Mouse (Mus musculus): Measurements from ENCODE around the gene Btg1.
A peak's percentile ranks its signal among the peaks of the same experiment; 100 is the strongest.

Gene Btg1

DNA sequence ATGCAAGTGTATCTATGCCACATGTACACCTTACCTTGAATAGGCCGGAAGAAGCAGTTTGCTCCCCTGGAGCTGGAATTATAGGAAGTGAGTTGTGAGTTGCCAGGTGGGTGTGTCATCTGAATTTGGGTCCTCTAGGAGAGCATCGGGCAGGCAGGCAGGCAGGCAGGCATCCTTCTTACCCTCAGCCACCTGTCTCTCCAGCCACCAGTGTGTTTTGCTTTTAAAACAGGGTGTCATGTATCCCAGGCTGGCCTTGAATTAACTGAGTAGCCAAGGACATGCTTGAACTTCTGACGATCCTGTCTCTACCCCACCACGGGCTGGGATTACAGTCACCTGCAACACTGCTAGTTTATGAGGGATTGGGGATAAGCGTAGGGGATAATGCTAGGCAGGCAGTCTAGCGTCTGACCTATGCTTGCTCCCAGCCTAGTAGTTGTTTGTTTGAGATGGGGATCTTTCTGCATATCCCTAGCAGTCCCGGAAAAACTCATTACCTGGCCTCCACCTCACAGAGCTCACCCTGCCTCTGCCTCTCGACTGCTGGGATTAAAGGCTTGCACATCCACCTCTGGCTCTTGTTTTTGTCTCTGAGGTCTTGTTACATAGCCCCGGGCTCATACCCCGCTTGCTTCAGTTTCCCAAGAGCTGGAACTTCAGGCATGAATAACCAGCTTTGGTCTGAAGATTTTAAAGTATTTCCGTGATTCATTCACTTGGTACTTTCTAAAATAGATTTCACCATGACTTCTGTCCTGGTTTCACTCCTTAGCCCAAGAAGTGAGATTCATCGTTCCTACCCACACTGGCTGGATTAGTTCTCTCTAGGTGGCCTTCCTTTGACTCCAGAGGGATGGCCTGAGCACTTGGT lies 15.7 kb downstream of the Btg1 start:
- no peak for DNase-seq

DNA sequence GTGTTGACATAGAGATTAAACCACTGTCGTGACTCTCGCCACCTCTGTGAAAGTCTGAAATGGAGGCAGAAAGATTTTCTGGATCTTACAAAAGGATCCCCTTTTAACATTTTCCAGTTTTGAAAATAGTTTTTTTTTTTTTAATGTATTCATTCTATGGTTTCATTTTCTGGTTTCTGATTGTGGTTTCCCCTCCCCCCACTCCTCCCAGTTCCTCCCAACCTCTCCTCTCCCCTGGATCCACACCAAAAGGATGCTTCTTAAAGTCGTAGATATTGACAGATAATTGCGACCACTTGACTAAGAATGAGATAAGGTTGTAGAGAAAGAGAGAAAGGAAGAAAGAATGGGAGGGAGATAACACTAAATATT lies 16.3 kb downstream of the Btg1 start:
- no peak for DNase-seq

DNA sequence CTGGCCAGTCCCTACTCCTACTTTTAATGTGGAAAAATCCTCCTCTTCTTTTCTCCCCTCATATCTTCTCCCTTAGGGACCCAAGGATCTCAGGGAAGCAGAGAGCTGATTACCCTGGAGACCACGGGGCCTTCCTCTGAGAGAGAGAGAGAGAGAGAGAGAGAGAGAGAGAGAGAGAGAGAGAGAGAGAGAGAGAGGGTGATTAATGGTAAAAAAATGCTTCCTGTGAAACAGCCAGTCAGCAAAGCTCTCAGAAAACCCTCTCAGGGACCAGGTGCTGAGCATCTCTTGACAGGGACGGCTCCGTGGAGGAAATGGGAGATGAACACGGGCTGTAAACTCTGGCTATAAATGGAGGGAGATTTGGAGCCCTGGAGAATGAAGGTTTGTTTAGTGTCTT lies 18.7 kb downstream of the Btg1 start:
- DNase-seq: no peak

DNA sequence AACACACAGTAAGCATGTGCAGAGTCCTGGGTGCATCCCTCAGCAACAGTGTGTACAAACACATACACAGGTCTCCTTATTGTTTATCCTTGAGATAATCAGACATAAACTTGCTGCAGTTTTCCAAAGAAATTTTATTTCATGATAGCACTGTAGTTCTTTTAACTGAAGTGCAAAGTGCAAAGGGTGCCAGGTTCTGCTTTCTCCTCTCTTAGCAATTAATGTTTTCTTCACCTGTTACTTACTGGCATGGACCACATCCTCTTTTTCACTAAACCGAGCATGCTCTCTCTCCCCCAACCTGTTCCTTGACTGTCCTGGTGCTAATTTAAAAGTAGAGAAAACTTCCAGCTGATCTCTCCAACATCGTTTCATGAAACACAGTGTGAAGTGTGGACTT lies 21.7 kb downstream of the Btg1 start:
- no peak for DNase-seq

DNA sequence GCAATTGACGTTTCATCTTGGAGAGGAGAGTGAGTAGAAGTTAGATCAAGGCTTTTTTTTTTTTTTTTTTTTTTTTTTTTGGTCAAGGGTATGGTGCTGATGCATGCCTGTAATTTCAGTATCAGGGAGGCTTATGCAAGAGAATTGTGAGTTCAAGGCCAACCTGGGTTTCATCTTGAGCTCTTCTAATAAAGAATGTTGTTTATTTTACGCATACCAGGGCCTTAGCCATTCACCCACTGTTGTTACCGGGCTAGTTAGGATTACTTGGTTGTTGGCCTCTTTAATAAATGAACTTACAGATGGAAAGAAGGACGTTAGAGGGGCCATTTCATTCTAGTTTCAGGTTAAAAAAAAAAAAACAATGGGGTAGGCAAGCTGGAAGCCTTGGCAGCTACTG lies 25.2 kb downstream of the Btg1 start:
- DNase-seq: no peak

DNA sequence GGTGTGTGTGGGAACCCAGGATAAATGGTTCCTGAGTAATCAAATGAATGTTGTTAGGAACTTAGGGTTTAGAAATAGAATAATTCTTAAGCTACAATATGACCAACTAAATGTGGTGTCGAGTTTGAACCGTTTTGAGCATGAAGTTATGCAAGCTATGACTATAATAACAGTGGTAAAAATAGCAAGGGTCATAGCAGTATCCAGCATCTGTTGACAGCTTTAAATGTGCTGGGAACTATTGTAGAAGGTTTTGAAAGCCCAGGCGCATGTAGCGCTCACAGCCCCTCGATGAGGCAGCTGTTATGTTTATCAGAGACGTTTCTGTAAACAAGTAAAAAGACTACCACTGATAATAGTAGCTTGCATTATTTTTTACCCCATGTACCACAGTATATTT lies 25.9 kb downstream of the Btg1 start:
- DNase-seq: no peak

DNA sequence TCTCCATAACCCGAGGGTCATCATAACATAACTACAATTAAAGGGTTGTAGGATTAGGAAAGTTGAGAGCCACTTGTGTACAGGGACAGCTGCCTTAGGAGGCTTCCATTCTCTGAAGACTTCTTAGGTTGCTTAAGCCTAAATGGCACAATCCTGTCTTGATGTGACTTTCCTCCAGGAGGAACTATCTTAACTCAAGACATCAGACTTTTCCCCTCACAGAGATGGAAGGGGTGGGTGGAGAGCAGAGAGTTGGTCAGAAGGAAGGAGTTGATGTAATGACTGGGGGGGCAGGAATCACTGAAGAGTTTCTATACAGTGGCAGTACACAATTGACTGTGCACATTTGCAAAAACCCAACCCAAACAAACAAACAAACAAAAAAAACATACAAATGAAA lies 28.4 kb downstream of the Btg1 start:
- DNase-seq: no peak

DNA sequence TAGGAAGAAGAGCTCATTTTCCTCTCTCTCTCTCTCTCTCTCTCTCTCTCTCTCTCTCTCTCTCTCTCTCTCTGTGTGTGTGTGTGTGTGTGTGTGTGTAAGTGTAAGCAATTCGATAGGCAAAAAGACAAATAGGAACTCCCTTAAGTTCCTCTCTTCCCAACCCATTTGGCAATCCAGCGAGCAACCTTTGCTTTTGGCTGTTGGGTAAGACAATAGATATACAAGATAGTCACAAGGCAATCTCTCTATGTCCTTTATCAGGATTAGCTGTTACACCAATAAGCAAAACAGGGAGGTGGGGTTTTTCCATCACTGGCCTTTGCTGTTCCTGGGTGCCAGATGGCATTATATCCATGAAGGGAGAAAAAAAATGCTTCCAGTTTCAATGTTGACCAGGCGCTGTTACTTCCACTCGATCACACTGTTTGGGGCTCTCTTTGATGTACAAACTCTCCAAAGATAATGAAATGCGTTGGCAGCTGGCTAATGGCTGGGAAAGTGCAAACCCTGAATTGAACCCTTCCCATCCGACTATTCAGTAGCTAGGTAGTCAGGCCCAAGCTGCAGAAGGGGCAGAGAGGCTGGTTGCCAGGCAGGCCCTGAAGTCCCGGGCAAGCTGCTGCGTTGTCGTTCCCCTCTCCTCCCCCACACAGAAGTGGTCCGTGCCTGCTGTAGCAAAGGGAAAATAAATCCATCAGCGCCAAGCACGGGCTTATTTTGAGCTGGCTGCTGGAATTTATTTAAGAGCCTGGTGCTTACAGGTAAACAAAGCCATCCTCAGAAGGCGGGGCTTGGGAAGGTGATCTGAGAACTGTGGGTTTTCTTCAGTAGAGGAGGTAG lies 29.4 kb downstream of the Btg1 start:
- DNase-seq: peak; percentile 26 to 49

DNA sequence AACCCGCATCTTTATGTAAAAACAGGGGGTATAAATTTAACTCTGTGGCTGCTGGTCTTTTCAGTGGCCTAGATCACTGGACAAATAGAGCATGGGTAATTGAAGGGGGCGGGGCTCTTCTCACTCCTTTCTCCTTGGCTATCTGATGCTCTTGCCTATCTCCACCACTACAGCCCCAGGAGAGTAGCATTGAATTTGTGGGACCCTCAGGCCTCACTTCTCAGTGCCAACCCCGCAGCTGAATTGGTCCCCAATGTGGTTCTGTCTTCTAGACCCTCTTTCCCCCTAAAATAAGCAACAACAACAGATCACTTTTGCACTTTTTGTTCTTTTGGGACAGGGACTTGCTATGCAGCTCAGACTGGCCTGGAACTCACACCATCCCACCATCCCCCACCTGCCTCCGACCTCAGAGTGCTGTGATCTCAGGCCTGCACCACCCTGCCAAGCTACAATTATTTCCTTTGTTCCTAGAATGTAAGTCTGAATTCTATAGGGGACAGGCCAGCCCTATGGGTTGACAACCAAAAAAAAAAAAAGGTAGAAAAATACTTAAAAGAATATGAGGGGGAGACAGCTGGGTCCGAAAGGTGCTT lies 30.2 kb downstream of the Btg1 start:
- no peak for DNase-seq

DNA sequence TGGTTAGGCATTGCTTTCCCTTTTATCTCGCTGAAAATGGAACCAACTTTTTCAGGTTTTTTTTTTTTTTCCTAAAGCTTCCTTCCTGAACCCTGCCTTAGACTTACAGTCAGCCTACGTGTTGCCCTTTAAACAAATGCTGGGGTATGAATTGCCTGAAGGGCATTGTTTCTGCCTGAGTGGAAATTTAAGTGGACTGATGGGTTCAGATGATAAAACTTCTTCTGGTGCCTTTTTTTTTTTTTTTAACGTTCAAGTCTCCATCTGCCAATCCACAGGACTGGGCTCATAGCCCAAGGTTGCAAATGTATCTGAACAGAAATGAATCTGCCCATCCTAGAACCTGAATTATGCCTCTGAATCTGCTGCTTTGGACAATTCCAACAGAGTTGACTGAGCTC lies 31.4 kb downstream of the Btg1 start:
- DNase-seq: peak in 1 of 2 experiments; percentile 28

DNA sequence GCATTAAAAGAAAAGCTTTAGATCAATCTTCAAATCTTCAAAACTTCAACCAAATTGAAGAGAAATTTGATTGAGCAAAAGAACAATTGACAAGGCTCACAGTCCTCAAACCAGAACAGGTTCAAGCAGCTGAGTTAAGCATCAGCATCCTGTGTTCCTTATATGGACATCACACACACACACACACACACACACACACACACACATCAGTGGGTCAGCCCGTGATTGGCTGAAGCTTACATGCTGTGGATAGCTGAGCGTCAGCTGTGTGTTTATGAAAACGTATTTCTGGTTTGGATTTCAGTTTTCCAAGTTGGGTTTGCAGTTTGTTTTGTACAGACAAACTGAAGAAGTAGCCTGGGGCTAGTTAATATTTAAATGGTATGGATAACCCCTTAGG lies 32.7 kb downstream of the Btg1 start:
- no peak for DNase-seq

DNA sequence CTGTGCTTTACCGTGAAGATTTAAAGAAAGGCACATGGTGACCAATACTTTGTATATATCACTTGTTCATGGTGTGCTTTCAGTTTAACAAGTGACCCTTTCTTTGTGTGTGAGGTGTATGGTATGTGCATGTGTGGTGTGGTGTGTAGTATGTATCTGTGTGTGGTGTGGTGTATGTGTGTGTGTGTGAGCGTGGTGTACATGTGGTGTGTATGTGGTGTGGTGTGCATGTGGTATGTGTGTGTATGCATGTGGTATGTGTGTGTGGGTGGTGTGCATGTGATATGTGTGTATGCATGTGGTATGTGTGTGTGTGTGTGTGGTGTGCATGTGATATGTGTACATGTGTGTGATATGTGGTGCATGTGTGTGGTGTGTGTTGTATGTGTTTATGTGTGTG lies 35.6 kb downstream of the Btg1 start:
- DNase-seq: no peak

DNA sequence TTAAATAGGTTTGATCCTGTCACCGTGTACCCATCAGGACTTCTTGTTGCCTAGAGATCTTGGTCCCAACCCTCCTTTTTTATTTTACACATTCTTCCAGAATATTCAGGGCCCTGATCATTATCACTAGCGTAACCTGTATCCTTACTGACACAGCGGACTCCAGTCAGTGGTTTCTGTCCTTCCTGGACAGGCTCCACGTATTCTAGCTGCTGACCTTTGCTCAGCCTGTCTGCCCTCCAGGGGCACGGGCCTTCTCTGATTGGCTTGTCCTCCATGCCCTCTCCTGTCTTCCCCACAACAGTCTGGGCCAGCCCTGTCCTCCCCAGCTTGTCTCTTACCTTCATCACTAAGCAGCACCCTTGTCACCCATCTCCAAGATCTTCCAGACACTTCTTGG lies 36.2 kb downstream of the Btg1 start:
- DNase-seq: peak; percentile 76 to 80

DNA sequence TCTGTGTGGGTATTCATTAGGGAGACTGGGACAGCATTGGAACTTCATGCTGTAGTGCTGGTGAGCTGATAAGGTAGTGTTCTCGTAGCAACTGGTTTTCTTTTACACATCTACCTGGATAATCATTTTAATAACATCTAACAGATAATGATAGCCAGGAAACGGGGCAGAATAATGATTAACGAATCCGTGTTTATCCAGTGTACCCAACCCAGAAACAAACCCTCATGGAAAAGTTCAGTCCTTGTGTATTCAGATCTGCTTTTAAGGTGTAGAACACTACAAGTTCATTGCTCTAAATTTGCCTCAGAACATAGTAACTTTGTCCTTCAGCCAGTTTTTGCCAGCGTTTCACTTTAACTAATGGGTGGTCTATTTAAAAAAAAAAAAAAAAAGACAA lies 37.3 kb downstream of the Btg1 start:
- peak in 1 of 2 experiments; percentile 36 for DNase-seq

DNA sequence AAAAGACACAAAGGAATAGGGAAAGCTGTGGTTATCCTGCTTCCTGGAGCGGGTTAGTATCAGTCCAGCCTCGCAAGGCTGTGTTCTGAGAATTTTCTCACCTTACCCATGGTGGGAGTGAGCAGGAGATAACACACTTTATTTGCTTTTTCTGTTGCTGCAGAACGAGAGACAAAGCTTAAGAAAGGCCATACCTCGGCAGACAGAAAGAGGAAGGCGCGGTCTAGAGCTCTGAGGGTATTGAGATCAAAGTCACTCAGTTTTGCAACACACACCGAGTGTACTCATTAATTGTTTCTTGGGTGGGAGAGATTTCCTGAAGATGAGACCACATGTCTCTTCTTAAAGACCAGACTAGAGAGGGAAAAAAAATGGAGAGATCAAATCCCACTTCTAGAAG lies 37.8 kb downstream of the Btg1 start:
- no peak for DNase-seq

DNA sequence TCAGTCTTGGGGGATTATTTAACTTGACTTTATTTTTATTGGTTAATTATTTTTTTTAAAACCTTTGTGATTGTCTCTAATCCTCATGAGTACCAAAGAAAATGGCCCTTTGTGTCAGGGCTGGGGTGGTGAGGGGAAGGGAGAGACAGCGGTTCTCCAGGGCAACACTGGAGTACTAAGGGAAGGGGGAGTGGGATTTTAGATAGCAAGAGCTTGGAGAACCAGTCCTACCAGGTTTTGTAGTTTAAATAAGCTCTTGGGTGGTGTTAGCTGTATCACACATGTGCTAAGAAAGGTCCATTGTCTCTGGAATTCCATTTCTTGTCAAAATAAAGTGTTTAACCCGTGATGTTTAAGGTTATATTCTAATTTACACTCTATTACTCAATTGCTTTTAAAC lies 38.3 kb downstream of the Btg1 start:
- DNase-seq: no peak

DNA sequence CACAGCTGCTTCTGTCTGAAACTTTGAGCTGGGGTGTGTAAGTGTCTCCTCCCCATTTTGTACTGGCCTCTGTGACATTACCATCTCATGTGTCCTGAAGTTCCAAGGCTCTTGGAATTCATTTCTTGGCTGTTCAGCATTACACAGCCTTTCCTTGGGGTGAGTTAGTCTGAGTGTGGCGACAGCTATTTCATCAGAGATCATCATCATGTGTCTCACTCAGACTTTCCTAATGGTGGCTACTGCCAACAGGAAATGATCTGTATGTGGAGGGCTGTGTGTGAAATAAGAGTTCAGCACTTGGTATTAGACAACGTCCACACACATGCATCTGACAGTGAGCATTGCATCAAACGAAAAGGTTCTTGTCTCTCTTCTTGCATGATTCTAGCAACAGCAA lies 39.4 kb downstream of the Btg1 start:
- DNase-seq: no peak

DNA sequence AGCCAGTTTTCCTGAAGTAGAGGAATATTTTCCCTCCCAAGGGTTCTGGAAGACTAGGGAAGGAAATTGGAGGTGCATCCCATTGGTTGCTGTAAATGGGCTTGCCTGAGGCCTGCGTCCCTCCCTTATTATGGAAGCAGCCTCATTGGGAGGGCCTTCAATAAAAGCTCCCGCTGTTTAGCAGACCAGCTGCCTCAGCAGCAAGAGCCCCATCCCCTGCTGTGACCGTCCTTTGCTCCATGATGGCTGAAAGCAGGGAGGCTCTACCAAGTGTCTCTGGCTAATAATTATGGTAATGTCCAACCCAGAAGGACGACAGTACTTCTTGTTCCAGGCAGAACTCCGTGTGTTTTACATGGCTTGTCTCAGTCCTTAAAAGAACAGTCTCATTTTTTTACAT lies 42.1 kb downstream of the Btg1 start:
- peak; percentile 55 to 61 for DNase-seq

DNA sequence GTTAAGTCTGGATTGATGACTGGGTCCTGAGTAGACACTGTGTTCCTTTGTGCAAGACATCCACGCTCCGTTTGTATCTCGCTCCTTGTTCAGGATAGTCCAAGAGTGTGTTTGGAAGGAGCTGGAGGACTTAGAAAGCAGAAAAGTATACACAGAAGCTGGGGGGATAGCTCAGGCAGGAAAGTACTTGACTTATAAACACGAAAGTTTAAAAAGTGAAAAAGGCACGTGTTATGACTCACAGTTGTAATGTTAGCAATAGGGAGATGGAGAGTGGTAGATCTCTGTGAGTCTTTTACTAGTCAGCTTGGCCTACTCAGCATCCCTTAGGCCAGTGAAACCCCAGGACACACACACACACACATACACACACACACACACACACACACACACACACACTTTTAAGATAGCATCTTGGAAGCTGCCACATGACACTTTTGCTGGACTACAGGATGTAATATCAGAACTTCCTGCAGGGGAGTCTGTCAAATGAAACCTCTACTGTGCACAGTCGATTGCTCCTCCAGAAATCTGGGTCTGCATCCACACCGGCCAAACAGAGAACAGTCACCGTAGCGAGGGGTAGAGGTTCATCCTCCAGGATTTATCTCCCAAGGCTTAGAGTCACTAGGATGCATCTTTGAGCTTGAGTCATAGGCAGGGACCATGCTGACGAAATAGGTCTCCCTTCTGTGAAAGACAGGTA lies 43.6 kb downstream of the Btg1 start:
- no peak for DNase-seq

DNA sequence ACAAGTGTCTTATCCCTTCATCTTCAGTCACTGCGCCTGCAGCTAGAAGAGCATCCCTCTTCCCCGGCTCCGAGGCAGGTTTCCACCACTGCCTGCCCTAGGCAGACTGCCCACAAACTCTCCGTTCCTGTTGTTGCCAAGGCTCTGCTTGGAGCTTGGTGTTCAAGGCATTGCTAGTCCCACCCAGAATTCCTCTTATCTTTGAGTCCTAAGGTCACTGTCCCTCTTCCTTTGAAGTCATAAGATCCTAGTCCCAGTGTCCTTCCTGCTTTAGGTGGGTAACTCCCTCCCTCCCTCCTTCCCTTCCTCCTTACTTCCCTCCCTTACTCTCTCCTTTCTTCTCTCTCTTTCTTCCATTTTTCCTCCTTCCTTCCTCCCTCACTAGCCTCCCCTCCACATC lies 46.2 kb downstream of the Btg1 start:
- no peak for DNase-seq

DNA sequence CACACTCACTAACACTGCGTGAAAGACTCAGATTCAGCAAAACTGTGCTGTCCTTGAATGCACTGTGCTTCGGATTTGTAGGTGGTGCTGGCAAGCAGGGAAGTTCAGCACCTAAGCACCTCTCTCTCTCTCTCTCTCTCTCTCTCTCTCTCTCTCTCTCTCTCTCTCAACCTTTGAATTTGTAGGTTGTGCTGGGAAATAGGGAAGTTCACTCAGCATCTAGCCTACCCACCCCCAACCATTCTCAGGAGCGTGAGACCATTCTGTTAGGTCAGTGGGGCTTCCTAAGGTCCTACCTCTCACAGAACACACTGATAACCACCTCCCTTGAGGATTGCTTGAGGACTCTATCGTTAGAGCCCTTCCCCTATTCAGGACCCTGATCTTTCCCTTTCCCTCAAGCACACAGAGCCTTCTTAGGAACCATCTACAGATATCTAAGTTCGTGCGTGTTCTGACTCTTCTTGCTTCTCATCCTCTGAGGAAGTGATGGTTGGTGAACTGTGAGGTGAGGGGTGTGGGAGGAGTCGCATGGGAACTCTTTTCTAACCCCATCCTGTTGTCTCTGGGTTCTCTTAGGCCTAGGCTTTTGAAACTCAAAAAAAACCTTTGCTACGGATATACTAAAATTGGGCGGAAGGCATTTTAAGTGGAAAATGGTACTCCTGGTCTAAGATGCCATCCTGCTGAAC lies 47.1 kb downstream of the Btg1 start:
- no peak for DNase-seq
